Mouse (Mus musculus): Measurements from ENCODE around the gene Lyz1. TPM values are rescaled to one million over a fixed set of nuclear protein-coding genes. Genes with fewer than 3 reads are reported as not detected.
"Not testable (repeated sequence)": the region's sequence is repeated elsewhere in the genome, so short reads cannot be mapped to it uniquely, and the experiment has no call there.

Gene Lyz1
- polyA plus RNA-seq, 1 experiment = 5.6 TPM

DNA sequence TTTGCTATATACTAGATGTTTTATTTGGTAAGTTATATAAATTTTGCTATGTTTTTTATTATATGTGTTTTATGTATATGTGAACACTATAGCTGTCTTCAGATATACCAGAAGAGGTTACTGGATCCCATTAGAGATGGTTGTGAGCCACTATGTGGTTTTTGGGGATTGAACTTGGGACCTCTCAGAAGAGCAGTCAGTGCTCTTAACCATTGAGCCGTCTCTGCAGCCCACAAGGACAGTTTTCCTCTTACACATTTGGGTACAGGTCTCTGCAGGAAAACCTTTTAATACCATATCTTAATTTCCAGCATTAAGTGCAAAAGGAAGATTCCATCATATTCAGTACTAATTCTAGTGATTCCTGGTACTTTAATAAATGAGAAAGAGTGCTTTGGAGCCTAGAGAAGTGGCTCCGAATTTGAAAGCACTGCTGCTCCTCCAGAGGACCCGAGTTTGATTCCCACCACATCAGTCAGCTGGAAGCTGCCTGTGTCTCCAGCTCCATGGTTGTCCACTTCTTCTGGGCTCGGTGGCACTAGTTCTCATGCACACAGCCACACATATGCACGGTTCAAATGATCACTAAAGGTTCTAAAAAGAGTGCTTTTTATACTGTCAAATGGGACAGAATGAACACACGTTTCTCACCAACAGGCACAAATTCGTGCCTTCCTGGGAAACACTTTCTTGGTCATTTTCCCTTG is 8.6 kb downstream of the Lyz1 start:
- no peak overlapping the region for H3K4me3 ChIP-seq (replicated peaks; ENCODE audit: control insufficient read depth, low read depth, low read length)
- TF ChIP-seq CTCF (IDR thresholded peaks at IDR 0.05; ENCODE audit: control insufficient read depth, insufficient read depth, low read length) (no peak), POLR2A (IDR thresholded peaks at IDR 0.05; ENCODE audit: borderline replicate concordance, control insufficient read depth, low read depth, low read length) (no peak)
- H3K4me1 ChIP-seq (ENCODE audit: control insufficient read depth, insufficient read depth, low read length) = no peaks in the 10 kb centered on the region; the same call in 1 of the 2 replicates
- H3K27ac ChIP-seq (ENCODE audit: control insufficient read depth, insufficient read depth, low read depth, low read length, poor library complexity) = peak overlapping the region; percentile 86
- 68% methylated on average over 7 of the region's 7 CpGs for WGBS

- Histone ChIP-seq H3K4me3 (replicated peaks; ENCODE audit: control insufficient read depth, low read depth, low read length) (peak overlapping the region; percentile 19), H3K27ac (ENCODE audit: control insufficient read depth, insufficient read depth, low read depth, low read length, poor library complexity) (peak overlapping the region; percentile 66; the same call in 1 of the 2 replicates)
- 69% methylated on average over 4 of the region's 4 CpGs for WGBS
- not testable (repeated sequence) for H3K4me1 ChIP-seq (ENCODE audit: control insufficient read depth, insufficient read depth, low read length)
Observed at GRCm38 (mm10) chr10:117283196-117283595, 9.5 kb downstream of the Lyz1 start.

GRCm38 (mm10) chr10:117282551-117282950 is 10.1 kb downstream of the Lyz1 start:
- Histone ChIP-seq H3K4me1 (ENCODE audit: control insufficient read depth, insufficient read depth, low read length) (no peaks in the 10 kb centered on the region; the same call in 1 of the 2 replicates), H3K27ac (ENCODE audit: control insufficient read depth, insufficient read depth, low read depth, low read length, poor library complexity) (no peak overlapping the region; the same call in 1 of the 2 replicates), H3K4me3 (replicated peaks; ENCODE audit: control insufficient read depth, low read depth, low read length) (peak overlapping the region; percentile 55)
- WGBS = 53% methylated on average over 2 of the region's 2 CpGs
- TF ChIP-seq POLR2A (IDR thresholded peaks at IDR 0.05; ENCODE audit: borderline replicate concordance, control insufficient read depth, low read depth, low read length) (no peak), CTCF (IDR thresholded peaks at IDR 0.05; ENCODE audit: control insufficient read depth, insufficient read depth, low read length) (no peak)

GRCm38 (mm10) chr10:117282049-117282448 is 10.6 kb downstream of the Lyz1 start, which contains the start of gene Lyz2:
Gene Lyz2, minus strand, starts transcription at chr10:117282321.
- H3K4me3 ChIP-seq (replicated peaks; ENCODE audit: control insufficient read depth, low read depth, low read length) = peak within 1 kb of the TSS; percentile 94
- 4% methylated on average over 4 of the region's 4 CpGs for WGBS
- no peaks in the 10 kb centered on the region; the same call in 1 of the 2 replicates for H3K4me1 ChIP-seq (ENCODE audit: control insufficient read depth, insufficient read depth, low read length)
- TF ChIP-seq POLR2A (IDR thresholded peaks at IDR 0.05; ENCODE audit: borderline replicate concordance, control insufficient read depth, low read depth, low read length) (peak; percentile 25; the same call in 1 of the 2 replicates), CTCF (IDR thresholded peaks at IDR 0.05; ENCODE audit: control insufficient read depth, insufficient read depth, low read length) (no peak)
- H3K27ac ChIP-seq (ENCODE audit: control insufficient read depth, insufficient read depth, low read depth, low read length, poor library complexity) = peak within 1 kb of the TSS; percentile 81

DNA sequence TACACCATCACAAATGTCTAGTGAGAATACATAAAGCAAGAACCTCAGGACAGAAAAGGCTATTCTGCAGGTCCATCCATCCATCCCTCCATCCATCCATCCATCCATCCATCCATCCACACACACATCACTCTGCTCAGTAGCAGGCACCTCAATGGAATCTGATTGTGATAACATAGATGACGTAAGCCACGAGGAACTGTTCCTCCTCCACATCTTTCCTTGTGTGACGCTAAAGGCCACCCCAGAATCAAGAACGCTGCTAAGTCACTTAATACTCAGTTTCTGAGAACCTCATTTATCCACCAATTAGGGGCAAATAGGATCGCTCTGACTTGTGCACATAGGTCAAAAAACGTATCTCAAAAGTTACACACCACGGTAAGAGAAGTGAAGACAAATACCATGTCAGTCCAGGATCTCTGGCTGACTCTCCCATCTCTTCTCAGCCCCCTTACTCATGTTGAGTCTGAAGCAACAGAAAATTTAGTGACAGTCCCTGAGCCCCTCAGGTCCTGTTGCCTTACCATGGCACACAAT is 11.2 kb downstream of the Lyz1 start:
- Histone ChIP-seq H3K4me3 (replicated peaks; ENCODE audit: control insufficient read depth, low read depth, low read length) (peak overlapping the region; percentile 94), H3K27ac (ENCODE audit: control insufficient read depth, insufficient read depth, low read depth, low read length, poor library complexity) (peak overlapping the region; percentile 81)

GRCm38 (mm10) chr10:117280000-117280399 is 12.7 kb downstream of the Lyz1 start:
- Histone ChIP-seq H3K4me1 (ENCODE audit: control insufficient read depth, insufficient read depth, low read length) (no peaks in the 10 kb centered on the region; the same call in 1 of the 2 replicates), H3K4me3 (replicated peaks; ENCODE audit: control insufficient read depth, low read depth, low read length) (peak overlapping the region; percentile 85), H3K27ac (ENCODE audit: control insufficient read depth, insufficient read depth, low read depth, low read length, poor library complexity) (peak overlapping the region; percentile 93)
- no peak for TF ChIP-seq POLR2A (IDR thresholded peaks at IDR 0.05; ENCODE audit: borderline replicate concordance, control insufficient read depth, low read depth, low read length)
- TF ChIP-seq CTCF (IDR thresholded peaks at IDR 0.05; ENCODE audit: control insufficient read depth, insufficient read depth, low read length) = no peak
- WGBS = 53% methylated on average over 1 of the region's 1 CpGs

More for the DNA sequence above, 11.2 kb downstream of the Lyz1 start:
- H3K4me1 ChIP-seq (ENCODE audit: control insufficient read depth, insufficient read depth, low read length) = no peaks in the 10 kb centered on the region; the same call in 1 of the 2 replicates
- 20% methylated on average over 7 of the region's 7 CpGs for WGBS
- no peak for TF ChIP-seq POLR2A (IDR thresholded peaks at IDR 0.05; ENCODE audit: borderline replicate concordance, control insufficient read depth, low read depth, low read length)
- TF ChIP-seq CTCF (IDR thresholded peaks at IDR 0.05; ENCODE audit: control insufficient read depth, insufficient read depth, low read length) = no peak

DNA sequence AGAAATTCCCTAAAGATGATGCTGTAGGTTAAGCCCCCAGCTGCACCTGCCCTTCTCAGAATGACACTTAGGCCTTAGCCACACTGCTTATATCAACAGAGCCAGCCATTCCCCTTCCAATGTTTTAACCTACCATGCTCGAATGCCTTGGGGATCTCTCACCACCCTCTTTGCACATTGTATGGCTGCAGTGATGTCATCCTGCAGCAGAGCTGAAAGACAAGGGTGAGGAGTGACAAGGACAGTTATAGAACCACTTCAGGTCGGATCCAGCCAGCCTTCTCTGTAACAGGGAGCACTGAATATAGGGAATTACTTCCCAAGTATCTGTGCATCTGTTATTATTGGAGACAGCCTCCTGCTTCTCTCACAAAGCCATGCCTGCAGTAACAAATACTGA is 14.2 kb downstream of the Lyz1 start:
- H3K4me1 ChIP-seq (ENCODE audit: control insufficient read depth, insufficient read depth, low read length) = not testable (repeated sequence)
- Histone ChIP-seq H3K4me3 (replicated peaks; ENCODE audit: control insufficient read depth, low read depth, low read length) (peak overlapping the region; percentile 6), H3K27ac (ENCODE audit: control insufficient read depth, insufficient read depth, low read depth, low read length, poor library complexity) (peak overlapping the region; percentile 69)
- 74% methylated on average over 2 of the region's 2 CpGs for WGBS

DNA sequence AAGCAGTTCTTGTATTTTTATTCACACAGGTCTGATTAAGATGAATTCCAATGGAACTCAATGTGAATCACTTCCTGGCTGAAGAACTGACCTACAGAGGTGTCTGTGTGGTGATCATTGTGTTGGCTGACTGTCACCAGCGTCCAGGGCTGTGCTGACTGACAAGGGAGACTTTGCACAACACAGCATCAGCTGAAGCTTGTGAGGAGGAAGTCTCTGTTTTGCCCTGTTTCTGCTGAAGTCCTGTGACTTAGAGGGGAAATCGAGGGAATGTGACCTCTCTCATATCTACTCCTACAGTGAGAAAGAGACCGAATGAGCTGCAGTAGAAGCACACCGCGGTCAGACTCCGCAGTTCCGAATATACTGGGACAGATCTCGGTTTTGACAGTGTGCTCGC is 14.9 kb downstream of the Lyz1 start:
- 79% methylated on average over 9 of the region's 9 CpGs for WGBS
- H3K27ac ChIP-seq (ENCODE audit: control insufficient read depth, insufficient read depth, low read depth, low read length, poor library complexity) = peak overlapping the region; percentile 69
- not testable (repeated sequence) for H3K4me1 ChIP-seq (ENCODE audit: control insufficient read depth, insufficient read depth, low read length); H3K4me3 ChIP-seq (replicated peaks; ENCODE audit: control insufficient read depth, low read depth, low read length)

All from bone marrow, adult 2 months (tissue).